Mouse (Mus musculus): ENCODE data around the gene Fggy.

Gene Fggy

GRCm38 (mm10) chr4:95726361-95726760 is 169.1 kb downstream of the Fggy start:
- DNase-seq (ENCODE audit: low spot score in 2 of 2): no peak

- DNase-seq (ENCODE audit: low spot score in 2 of 2): no peak
Measured at GRCm38 (mm10) chr4:95729142-95729826, 172.0 kb downstream of the Fggy start.

GRCm38 (mm10) chr4:95731110-95731509 is 173.8 kb downstream of the Fggy start:
- DNase-seq (ENCODE audit: low spot score in 2 of 2): no peak

GRCm38 (mm10) chr4:95733397-95734249 is 176.3 kb downstream of the Fggy start:
- DNase-seq (ENCODE audit: low spot score in 2 of 2): no peak

GRCm38 (mm10) chr4:95735967-95736366 is 178.7 kb downstream of the Fggy start:
- no peak for DNase-seq (ENCODE audit: low spot score in 2 of 2)

DNA sequence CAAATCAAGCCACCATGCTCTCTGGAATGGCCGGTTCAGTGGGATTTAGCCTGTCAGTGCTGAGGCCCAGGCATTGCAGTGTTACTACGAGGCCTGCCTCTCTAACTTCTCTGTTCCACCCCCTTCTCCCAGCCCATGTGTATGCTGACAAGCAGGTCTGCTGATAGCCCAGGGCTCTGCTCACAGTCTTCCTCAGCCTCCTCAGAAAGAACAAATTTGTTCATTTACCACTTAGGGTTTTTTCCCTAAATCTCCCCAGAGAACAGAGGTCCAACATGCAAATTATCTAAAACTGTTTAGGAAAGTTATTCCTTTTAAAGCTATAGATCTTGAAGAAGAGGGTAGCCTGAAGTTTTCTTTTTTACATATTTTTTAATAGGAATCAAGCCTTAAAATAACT is 179.4 kb downstream of the Fggy start:
- no peak for DNase-seq (ENCODE audit: low spot score in 2 of 2)

GRCm38 (mm10) chr4:95738179-95738578 is 180.9 kb downstream of the Fggy start:
- DNase-seq (ENCODE audit: low spot score in 2 of 2): no peak

DNA sequence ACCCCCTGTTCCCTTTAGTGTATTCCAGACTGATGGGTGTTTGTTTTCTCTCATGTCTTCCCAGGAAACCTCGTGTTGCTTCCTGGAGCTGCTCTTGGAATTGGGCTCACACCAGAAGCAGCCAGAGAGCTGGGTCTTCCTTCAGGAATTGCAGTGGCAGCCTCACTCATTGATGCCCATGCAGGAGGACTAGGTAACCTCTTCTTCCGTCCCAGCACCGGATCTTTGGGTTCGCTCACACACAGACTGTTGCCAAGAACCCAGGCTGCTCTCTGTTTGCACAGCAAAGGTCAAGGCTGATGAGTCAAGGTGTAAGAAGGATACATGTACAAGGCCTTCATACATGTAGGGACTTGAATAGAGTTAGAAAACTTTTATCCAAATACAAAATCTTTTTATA is 181.4 kb downstream of the Fggy start:
- no peak for DNase-seq (ENCODE audit: low spot score in 2 of 2)

GRCm38 (mm10) chr4:95741115-95741734 is 183.9 kb downstream of the Fggy start:
- no peak for DNase-seq (ENCODE audit: low spot score in 2 of 2)

DNA sequence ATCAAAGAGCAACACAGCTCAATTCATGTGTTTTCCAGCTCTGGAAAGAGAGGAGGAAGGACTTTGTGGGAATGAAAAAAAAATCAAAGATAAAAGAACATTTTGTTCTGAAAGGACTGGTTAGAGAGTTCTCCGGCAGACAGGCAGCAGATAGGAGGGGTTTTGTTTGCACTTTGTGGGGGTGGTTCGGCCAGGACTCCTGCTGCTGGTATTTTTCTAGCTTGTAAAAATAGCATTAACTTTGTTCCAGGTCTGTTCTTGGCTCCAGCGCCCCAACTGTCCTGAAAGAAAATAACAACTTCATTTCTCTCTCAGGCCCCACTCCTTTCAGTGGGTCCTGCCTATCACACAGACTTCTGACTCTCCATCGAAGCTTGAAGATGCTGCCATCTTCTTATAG is 185.7 kb downstream of the Fggy start:
- DNase-seq (ENCODE audit: low spot score in 2 of 2): peak in 1 of 2 experiments; percentile 35

GRCm38 (mm10) chr4:95746954-95747353 is 189.6 kb downstream of the Fggy start:
- DNase-seq (ENCODE audit: low spot score in 2 of 2): no peak

GRCm38 (mm10) chr4:95747415-95748202 is 190.3 kb downstream of the Fggy start:
- no peak for DNase-seq (ENCODE audit: low spot score in 2 of 2)

GRCm38 (mm10) chr4:95750186-95750585 is 192.9 kb downstream of the Fggy start:
- DNase-seq (ENCODE audit: low spot score in 2 of 2): no peak

GRCm38 (mm10) chr4:95752538-95753188 is 195.4 kb downstream of the Fggy start:
- DNase-seq (ENCODE audit: low spot score in 2 of 2): no peak

DNA sequence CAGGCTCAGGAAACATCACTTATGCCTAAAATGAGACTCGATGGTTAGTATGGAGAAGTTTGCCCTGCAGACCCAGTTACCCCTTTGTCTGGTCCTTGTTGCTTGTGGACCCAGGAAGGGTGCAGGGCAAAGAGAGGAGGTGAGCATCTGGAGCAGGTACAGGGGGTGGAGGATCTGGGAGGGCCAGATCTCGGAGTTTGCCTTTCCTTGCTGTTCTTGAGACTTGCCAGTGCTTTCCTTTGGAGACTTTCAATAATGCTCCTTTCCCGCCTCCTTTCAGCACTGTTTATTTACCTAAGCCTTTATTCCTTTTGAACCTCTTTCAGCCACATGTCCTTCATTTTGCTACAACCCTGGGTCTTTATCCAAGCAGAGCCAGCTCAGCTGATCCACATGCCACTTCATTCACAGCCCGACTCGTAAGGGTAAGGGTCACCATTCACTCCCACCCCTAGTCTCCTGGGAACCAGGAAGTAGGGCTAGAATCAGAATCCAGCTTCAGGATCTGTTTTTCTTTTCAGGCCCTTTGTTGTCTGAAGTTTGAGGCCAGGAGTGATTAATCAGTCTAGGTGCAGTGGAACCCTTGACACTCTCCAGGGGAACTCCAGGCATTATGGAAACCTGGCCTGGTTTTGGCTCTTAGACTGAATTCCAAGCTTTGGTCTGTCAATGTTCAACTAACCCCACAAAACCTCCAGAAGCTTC is 201.9 kb downstream of the Fggy start:
- no peak for DNase-seq (ENCODE audit: low spot score in 2 of 2)

DNA sequence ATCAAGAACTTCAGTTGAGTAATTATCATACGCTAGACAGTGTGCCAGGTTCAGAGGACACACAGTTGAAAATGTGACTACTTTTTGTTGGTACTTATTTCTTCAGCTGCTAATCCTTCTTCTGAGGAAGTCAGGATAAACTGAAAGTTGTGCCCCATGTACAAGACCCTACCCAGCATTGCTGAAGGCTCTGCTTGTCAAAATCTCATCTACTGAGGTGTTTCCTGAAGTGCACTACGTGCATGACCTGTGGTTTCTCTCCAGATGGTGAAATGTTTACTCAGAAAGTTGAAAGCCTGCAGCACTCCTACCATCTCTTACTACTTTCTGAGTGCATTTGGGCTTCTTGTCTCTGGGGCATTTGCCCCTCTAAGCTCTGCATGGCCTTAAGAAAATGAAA is 208.1 kb downstream of the Fggy start:
- no peak for DNase-seq (ENCODE audit: low spot score in 2 of 2)

- no peak for DNase-seq (ENCODE audit: low spot score in 2 of 2)
Measured at GRCm38 (mm10) chr4:95770469-95770868, 213.2 kb downstream of the Fggy start.

GRCm38 (mm10) chr4:95771542-95771941 is 214.2 kb downstream of the Fggy start:
- no peak for DNase-seq (ENCODE audit: low spot score in 2 of 2)

- no peak for DNase-seq (ENCODE audit: low spot score in 2 of 2)
Measured at GRCm38 (mm10) chr4:95771945-95772344, 214.6 kb downstream of the Fggy start.

DNA sequence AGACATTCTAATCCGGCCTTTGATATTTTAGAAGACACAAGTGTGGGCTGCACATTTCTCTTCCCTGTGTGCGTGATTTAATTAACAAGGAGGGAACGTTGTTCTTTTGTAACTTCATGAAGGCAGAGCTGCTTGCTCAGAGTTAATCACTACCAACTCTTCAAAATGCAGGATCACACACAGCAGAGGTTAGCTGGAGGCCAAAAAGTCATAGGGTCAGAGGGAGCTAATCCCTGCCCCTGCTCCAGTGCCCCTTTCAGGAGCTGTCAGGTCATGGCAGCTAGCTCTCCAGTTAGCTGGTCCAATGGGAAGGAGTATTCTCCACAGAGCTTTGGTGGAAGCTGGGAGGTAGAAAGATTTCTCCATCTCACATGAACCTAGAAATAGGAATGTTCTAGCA is 215.4 kb downstream of the Fggy start:
- DNase-seq (ENCODE audit: low spot score in 2 of 2): no peak

- DNase-seq (ENCODE audit: low spot score in 2 of 2): no peak
Measured at GRCm38 (mm10) chr4:95775574-95775973, 218.3 kb downstream of the Fggy start.
